Mouse (Mus musculus): ENCODE data around the gene Rgs6.

Rgs6 gene

GRCm38 (mm10) chr12:82588017-82588416, at the start of gene Rgs6:
TSS of gene Rgs6 (plus strand) at chr12:82588292.
- DNase-seq = no peak

DNA sequence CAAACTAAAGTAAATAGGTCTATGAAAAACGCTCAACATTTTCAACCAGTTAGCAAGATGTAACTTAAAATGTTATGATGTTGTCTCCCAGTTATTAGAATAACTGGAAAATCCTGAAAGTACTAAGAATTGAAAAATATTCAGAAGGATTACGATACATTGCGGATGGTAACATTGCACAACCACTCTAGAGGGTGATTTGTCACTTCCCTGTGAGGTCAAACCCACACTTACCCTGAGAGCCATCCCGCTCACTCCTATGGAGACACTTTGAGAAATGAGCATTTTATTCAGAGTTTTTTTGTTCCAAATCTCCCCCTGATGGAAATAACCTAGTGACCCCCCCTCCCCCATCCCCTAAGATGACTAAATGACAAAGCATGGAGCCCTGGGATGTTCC, 41.0 kb upstream of the Rgs6 start:
- no peak for DNase-seq

GRCm38 (mm10) chr12:82549228-82549627, 38.9 kb upstream of the Rgs6 start:
- no peak for DNase-seq

DNA sequence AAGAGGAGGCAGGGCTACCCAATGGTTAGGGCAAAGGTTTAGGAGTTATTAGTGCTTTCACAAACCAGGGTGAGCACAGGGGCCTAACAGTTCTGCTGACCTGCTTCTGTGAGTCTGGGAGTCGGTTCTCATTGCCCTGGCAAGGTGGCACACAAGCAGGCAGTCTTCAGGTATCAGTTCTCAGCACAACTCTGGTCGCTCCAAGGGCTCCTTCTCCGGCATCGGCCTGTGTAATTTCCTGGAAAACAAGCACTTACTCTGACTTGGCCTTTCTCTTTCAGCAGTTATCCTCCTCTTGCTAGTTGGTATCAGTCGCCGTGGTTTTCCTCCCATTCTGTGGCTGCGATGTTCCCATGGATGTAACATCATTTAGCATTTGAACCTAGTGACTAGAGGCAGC, 38.0 kb upstream of the Rgs6 start:
- DNase-seq = no peak

DNA sequence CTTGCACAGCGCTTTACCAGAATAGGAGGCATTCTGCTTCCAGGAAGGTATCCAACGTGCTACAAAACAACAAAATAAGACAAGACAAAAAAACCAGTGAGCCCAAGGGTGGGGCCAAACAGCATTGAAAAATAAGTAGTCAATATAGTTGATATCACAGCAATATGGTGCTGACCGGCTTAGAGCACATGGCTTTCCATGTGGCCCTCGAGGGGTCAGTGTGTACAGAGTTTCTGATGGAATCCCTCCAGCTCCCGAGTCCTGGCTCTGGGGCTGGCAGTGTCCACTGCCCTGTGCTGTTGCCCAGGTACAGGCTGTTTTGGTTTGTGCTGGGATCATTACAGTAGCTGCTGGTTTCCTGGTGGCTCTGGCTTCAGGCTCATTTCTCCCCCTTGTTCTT, 35.7 kb upstream of the Rgs6 start:
- no peak for DNase-seq

- no peak for DNase-seq
Measured at GRCm38 (mm10) chr12:82562916-82563315, 25.2 kb upstream of the Rgs6 start.

- no peak for DNase-seq
Measured at GRCm38 (mm10) chr12:82568370-82568769, 19.7 kb upstream of the Rgs6 start.

- no peak for DNase-seq
Measured at GRCm38 (mm10) chr12:82572706-82573105, 15.4 kb upstream of the Rgs6 start.

GRCm38 (mm10) chr12:82586592-82586991, 1.5 kb upstream of the Rgs6 start:
- no peak for DNase-seq

DNA sequence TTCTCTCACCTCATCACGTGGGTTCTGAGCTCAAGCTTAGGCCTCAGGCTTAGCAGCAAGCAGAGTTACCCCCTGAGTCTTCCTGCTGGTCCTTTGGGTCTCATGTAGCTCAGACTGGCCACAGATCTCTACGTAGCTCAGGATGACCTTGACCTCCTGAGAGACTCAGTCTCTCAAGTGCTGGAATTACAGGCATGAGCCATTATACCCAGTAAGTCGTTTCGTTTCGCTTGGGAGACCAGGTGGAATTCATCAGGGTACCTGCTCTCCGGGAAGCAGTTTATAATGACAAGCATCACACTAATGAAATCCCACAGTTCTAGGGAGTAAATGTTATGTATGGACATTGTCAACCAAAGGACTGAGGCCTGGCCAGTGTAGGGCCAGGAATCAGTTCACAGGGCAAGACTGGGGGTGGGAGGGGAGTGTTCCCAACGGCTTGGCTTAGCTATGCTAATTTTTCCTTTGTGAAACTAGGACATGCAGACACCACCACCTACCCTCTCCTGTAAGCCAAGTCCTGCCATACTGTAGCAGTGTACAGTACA, 670 bp upstream of the Rgs6 start:
- no peak for DNase-seq

DNA sequence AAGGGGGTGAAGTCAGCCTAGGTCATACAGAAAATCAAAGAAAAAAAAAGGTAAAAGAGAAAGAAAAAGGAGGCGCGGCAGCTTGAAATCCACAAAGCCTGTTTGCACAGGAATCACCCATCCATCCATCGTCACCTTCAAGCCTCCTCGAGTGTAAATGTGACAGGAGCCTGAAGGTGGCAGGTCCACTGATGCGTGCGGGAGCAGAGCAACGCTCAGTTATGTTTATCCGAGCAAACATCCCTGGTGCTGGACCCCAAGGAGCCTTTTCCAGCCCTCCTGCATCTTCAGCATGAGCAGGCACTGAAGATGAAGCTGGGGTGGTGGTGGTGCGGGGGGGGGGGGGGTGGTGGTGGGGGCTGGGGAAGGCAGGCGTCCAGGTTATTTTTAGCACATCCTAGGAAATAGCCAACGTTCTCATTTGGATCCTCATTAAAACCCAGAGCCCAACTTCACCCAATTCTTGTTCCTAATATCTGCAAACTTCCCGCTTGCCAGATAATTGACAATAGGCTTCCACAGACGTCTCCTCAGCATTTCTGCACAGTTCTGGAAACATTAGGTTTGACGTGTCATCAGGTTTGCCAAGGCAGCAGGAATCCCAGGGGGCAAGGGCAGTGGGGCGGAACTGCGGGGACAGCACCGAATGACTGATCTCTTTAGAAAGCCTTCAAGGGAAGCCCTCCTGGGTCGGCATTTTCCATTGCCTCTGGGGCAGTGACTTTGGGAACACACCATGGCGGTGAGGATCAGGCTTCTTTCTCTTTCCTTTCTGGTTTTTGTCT, 946 bp downstream of the Rgs6 start:
- no peak for DNase-seq

- no peak for DNase-seq
Measured at GRCm38 (mm10) chr12:82599011-82599410, 10.9 kb downstream of the Rgs6 start.

DNA sequence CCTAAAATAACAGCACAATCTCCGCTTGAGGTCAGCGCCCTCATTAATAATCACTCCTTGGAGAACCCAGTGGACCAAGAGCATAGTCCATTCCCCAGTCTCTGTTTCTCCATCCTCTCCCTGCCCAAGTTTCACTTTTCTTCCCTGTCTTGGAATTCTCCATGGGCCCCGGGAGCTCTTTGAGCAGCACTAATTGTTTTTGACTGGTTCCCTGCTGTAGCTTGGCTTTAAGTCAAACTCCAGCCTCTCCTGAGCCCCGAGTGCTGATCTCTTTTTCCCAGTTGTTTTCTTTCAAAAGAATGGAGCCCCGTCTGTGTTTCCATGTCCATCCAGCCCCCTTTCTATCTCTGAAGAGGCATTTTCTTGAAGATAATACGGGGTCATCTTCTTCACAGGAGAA, 12.3 kb downstream of the Rgs6 start:
- no peak for DNase-seq

GRCm38 (mm10) chr12:82602823-82603222, 14.7 kb downstream of the Rgs6 start:
- DNase-seq = no peak

- DNase-seq = no peak
Measured at GRCm38 (mm10) chr12:82603308-82603707, 15.2 kb downstream of the Rgs6 start.

DNA sequence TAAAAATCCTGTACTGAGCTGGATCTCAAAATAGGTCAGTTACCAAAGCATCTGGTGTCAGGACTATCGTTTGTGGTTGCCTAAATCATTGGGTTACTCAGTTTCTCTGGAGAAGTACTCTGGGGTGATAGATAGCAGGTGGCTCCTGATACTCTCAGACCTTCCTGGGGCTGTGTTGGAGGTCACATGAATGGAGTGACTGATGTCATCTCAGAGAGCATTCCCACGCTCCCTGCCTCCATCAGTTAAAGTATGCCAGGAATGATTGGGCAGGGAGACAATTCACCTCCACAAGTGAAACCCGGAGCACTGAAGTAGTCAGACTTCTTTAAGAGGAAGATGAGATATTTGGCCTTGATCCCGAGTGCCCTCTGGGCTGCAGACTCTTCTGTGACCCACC, 15.9 kb downstream of the Rgs6 start:
- DNase-seq = no peak

DNA sequence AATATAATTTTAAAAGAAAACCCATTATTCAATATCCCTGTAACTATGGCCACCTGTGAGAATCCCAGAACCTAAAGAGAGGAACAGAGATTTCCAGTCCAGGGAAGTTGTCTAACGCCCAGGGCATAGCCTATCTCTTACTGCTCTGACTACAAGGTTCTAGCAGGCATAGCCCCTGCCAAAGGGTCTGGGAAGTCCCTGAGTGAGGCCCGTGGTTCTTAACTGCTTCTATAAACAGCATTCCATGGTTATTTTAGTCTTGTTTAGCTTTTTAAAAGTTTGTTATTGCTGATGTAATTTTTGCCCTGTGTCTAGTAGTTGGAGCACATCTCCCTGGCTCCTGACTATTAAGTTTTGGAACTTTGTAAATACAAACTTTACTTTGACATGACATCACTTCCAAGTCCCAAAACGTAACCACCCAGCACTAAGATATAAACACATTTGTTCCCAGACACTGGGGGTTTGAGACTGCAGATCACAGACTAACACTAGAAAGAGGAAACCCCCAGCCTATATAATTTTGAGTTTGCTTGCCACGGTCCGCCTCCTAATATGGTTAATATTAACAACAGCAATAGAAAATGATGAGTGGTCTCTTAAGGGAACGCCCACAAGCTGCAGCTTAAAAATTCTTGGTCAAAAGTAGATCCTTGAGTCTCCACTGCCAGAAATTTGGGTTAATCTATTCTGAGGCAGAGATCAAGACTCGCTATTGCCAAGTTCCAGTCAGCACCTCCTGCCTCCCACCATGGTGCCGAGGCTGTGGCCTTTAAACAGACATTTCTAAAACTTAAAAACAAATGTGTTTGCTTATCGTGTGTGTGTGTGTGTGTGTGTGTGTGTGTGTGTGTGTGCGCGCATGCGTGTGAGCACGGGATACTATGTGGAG, 24.9 kb downstream of the Rgs6 start:
- DNase-seq = no peak

- DNase-seq = no peak
Measured at GRCm38 (mm10) chr12:82616486-82616812, 28.4 kb downstream of the Rgs6 start.

DNA sequence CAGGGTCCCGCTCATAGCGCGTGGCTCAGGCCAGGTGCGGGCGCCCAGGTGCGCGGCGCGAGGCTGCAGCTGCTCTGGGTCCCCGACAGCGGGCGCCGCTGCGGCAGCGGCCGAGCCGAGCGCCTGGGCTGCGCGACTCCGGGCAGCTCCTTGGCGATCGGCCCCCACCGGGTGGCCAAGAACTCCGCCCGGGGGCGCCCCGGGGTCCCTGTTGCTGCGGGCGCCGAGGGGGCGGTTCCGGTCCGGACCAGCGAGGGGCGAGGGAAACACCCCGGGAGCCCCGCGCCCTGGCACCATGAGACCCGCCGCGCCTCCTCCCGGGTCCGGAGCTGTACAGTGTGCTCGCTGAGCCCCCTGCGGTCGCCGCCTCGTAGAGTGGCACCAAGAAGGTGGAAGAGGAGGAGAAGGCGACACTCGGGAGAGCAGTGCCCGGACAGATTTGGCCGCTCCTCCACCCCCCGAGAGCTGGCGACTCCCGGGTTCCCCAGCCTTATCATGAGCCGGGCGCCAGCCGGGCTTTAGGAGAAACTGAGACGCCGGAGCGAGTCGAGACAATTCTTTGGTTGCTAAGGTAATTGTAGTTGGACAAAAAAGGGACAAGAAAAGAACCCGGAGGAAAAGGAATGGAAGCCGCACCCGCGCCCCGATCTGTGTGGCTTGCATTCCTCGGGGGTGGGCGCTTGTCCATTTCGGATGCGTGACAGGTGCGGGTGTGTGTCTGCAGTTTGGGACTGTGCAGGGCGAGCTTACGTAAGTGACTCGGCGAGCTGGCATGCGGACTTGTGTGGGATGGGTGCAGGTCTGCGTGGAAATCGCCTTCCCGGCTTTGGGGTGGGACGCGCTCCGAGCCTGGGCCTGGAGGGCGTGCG, 29.0 kb downstream of the Rgs6 start:
- DNase-seq = no peak

GRCm38 (mm10) chr12:82617682-82618370, 29.7 kb downstream of the Rgs6 start:
- DNase-seq = no peak

GRCm38 (mm10) chr12:82640441-82640840, 52.3 kb downstream of the Rgs6 start:
- DNase-seq = no peak

DNA sequence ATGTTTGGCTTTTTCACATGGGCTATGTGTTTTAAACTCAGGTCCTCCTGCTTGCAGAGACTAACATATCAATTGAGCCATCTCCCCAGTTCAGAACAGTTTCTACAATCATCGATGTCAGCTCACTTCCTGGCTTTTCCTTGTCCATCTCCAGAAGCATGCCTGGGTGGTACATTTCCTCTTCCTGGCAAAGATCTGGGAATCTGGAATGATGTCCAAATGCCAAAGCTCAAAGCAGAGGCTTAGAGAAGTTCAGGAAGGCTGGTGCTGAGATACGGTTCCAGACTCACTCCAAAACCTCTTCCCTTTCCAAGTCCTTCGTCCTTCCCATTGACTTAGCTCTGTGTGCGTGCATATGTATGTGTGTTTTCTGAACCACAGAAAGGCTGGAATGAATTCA, 59.8 kb downstream of the Rgs6 start:
- DNase-seq = no peak
